Mouse (Mus musculus): ENCODE data around the gene Scn5a.

DNA sequence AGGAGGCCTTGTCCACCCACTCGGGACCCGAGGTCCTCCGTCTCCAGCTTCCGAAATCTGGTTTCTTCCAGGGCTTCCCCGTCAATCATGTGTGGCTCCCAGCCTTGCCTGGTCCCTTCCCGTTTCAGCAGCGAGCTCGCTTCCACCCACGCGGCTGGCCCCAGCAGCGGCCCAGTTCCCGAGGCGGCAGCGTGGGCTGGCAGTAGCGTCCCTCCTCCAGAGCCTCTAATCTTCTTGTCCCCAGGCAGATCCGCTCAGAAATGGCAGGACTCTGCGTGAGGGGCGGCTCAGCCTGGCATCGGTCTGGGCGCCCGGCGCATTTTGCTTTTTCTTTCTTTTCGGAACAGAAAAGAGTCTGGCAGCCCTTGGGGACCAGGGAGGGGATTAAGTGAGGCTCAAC lies 59.7 kb downstream of the Scn5a start:
- no peak for TF ChIP-seq POLR2A (IDR thresholded peaks at IDR 0.05; ENCODE audit: low read depth, low read length)
- no peak for TF ChIP-seq CTCF (IDR thresholded peaks at IDR 0.05; ENCODE audit: extremely low read depth, insufficient read length, insufficient replicate concordance, low read depth, low read length)
